ENCODE assay signal across 8 mouse cellular contexts in genomic region chr10:60077736-60078560, GRCm38 (mm10). TPM values are rescaled to one million over a fixed set of nuclear protein-coding genes. Genes with fewer than 3 reads are reported as not detected.
DNase-seq lines count a peak whose midpoint lies in the region; ATAC-seq and TF ChIP-seq lines count a peak whose summit lies in the region.
"Had no signal": no experiment of that assay in that cellular context is flagged by ENCODE, and none has a peak within 500 bp of the region (broad histone marks: within the 10 kb centered on the region; RNA-seq: fewer than 3 reads in every experiment).

No protein-coding gene starts in this region.

- no peaks in the 10 kb centered on the region for H3K27me3 ChIP-seq in intestine, embryonic 15.5 days (replicated peaks)
- no peaks in the 10 kb centered on the region for H3K27me3 ChIP-seq in intestine, embryonic 16.5 days (replicated peaks; ENCODE audit: control insufficient read depth, insufficient read depth, low read length)
- no peaks in the 10 kb centered on the region for H3K27me3 ChIP-seq in spleen, adult 2 months (ENCODE audit: control insufficient read depth, insufficient read depth, low read length)
- no peaks in the 10 kb centered on the region for H3K27me3 ChIP-seq in hindbrain, embryonic 15.5 days
- no peaks in the 10 kb centered on the region for H3K27me3 ChIP-seq in forebrain, embryonic 16.5 days (replicated peaks; ENCODE audit: control insufficient read depth, insufficient read depth, low read length)

- H3K9me3 ChIP-seq in intestine, embryonic 15.5 days = no peaks in the 10 kb centered on the region
- no peaks in the 10 kb centered on the region for H3K9me3 ChIP-seq in intestine, embryonic 16.5 days (ENCODE audit: control insufficient read depth, low read length)
- no peaks in the 10 kb centered on the region for H3K9me3 ChIP-seq in hindbrain, embryonic 15.5 days
- no peaks in the 10 kb centered on the region for H3K9me3 ChIP-seq in forebrain, embryonic 16.5 days (ENCODE audit: control insufficient read depth, low read length)

- no peak overlapping the region for H3K9ac ChIP-seq in intestine, embryonic 15.5 days
- H3K9ac ChIP-seq in intestine, embryonic 16.5 days (ENCODE audit: low read depth, low read length) = no peak overlapping the region
- H3K9ac ChIP-seq in hindbrain, embryonic 15.5 days = no peak overlapping the region
- no peak overlapping the region for H3K9ac ChIP-seq in forebrain, embryonic 16.5 days (replicated peaks; ENCODE audit: low read depth, low read length)

- 0 out of 2 replicates have a peak overlapping the region, but pooled peaks have one; percentile 1 for H3K4me2 ChIP-seq in intestine, embryonic 15.5 days (replicated peaks)
- no peak overlapping the region for H3K4me2 ChIP-seq in intestine, embryonic 16.5 days (ENCODE audit: low read depth, low read length)
- H3K4me2 ChIP-seq in hindbrain, embryonic 15.5 days = no peak overlapping the region
- no peak overlapping the region for H3K4me2 ChIP-seq in forebrain, embryonic 16.5 days (ENCODE audit: low read length)

- no peaks in the 10 kb centered on the region for H3K36me3 ChIP-seq in intestine, embryonic 15.5 days
- no peaks in the 10 kb centered on the region for H3K36me3 ChIP-seq in intestine, embryonic 16.5 days (ENCODE audit: control insufficient read depth, insufficient read depth, low read length)
- no peaks in the 10 kb centered on the region for H3K36me3 ChIP-seq in spleen, adult 2 months (ENCODE audit: control insufficient read depth, insufficient read depth, low read length)
- no peaks in the 10 kb centered on the region for H3K36me3 ChIP-seq in hindbrain, embryonic 15.5 days
- H3K36me3 ChIP-seq in forebrain, embryonic 16.5 days (ENCODE audit: control insufficient read depth, insufficient read depth) = no peaks in the 10 kb centered on the region

- WGBS in intestine, embryonic 15.5 days = 46% methylated on average over 18 of the region's 18 CpGs
- WGBS in intestine, embryonic 16.5 days = 50% methylated on average over 18 of the region's 18 CpGs
- WGBS in spleen, adult 2 months = 69% methylated on average over 18 of the region's 18 CpGs
- WGBS in hindbrain, embryonic 15.5 days = 67% methylated on average over 18 of the region's 18 CpGs
- 76% methylated on average over 18 of the region's 18 CpGs for WGBS in forebrain, embryonic 16.5 days

- no peak for DNase-seq in spleen, adult 2 months (ENCODE audit: low read depth in 1 of 2, low spot score in 2 of 2)
- DNase-seq in spleen, postnatal 14 days (ENCODE audit: low spot score in 2 of 2) = no peak
- DNase-seq: kidney, adult 8-10 months had no signal

- H3K27ac ChIP-seq in intestine, embryonic 15.5 days = no peak overlapping the region
- no peak overlapping the region for H3K27ac ChIP-seq in intestine, embryonic 16.5 days (ENCODE audit: low read length)
- peak overlapping the region; percentile 11; the same call in 1 of the 2 replicates for H3K27ac ChIP-seq in spleen, adult 2 months (ENCODE audit: insufficient read depth, low read length)
- H3K27ac ChIP-seq in hindbrain, embryonic 15.5 days (replicated peaks) = peak overlapping the region; percentile 53
- H3K27ac ChIP-seq in forebrain, embryonic 16.5 days (ENCODE audit: low read length) = no peak overlapping the region

- no peak for TF ChIP-seq CTCF in spleen, adult 2 months (IDR thresholded peaks at IDR 0.05; ENCODE audit: extremely low read depth, insufficient read depth, insufficient read length, insufficient replicate concordance)

- no peak overlapping the region for H3K4me3 ChIP-seq in intestine, embryonic 15.5 days (replicated peaks)
- no peak overlapping the region for H3K4me3 ChIP-seq in intestine, embryonic 16.5 days (ENCODE audit: low read length)
- no peak overlapping the region for H3K4me3 ChIP-seq in spleen, adult 2 months (ENCODE audit: extremely low read depth, insufficient read depth, insufficient read length)
- H3K4me3 ChIP-seq in hindbrain, embryonic 15.5 days = no peak overlapping the region
- H3K4me3 ChIP-seq in forebrain, embryonic 16.5 days (replicated peaks; ENCODE audit: low read length) = no peak overlapping the region

- no peak for TF ChIP-seq POLR2A in spleen, adult 2 months (IDR thresholded peaks at IDR 0.05; ENCODE audit: low read depth, low read length)

- H3K4me1 ChIP-seq in intestine, embryonic 15.5 days (replicated peaks) = peaks cover 29% of the 10 kb centered on the region
- H3K4me1 ChIP-seq in intestine, embryonic 16.5 days (ENCODE audit: control insufficient read depth, insufficient read depth, low read length) = peaks cover 25% of the 10 kb centered on the region
- H3K4me1 ChIP-seq in spleen, adult 2 months (ENCODE audit: control insufficient read depth, insufficient read depth, insufficient read length) = peaks cover 22% of the 10 kb centered on the region; the same call in 1 of the 2 replicates
- peaks cover 36% of the 10 kb centered on the region for H3K4me1 ChIP-seq in hindbrain, embryonic 15.5 days (replicated peaks)
- H3K4me1 ChIP-seq in forebrain, embryonic 16.5 days (replicated peaks; ENCODE audit: control insufficient read depth, insufficient read depth, low read length) = peaks cover 20% of the 10 kb centered on the region

- ATAC-seq in intestine, embryonic 15.5 days = no peak
- no peak for ATAC-seq in intestine, embryonic 16.5 days
- no peak for ATAC-seq in hindbrain, embryonic 15.5 days (ENCODE audit: low FRiP score, low read depth)
- ATAC-seq in cerebellum, adult (ENCODE audit: insufficient number of reproducible peaks, low FRiP score, low TSS enrichment) = no peak
- no peak; the same call in 1 of the 2 replicates for ATAC-seq in forebrain, embryonic 16.5 days

RNA-seq across cellular contexts. Expression of gene Spock2, which starts 28.1 kb away (rescaled TPM):
- polyA plus RNA-seq in intestine, embryonic 15.5 days (2015; fragmentation: Nextera tagmentation; extraction: Ambion mirVana) = 3.7 and 4.2 TPM in 2 replicates
- polyA plus RNA-seq in intestine, embryonic 16.5 days (2015; fragmentation: Nextera tagmentation; extraction: Ambion mirVana) = 3.4 and 3.6 TPM in 2 replicates
- 2.4 and 2.7 TPM in 2 replicates for polyA plus RNA-seq in spleen, adult 2 months (2012; rRNA removed)
- 106 and 113 TPM in 2 replicates for polyA plus RNA-seq in hindbrain, embryonic 15.5 days (2015; fragmentation: Nextera tagmentation; extraction: Ambion mirVana)
- 52.6 and 68.6 TPM in 2 replicates for polyA plus RNA-seq in forebrain, embryonic 16.5 days (2015; fragmentation: Nextera tagmentation; extraction: Ambion mirVana)

Comparison
In these comparisons a context has a peak if more than half of its experiments do, and no peak if none do; other contexts are left out.
1. H3K27ac ChIP-seq: peak in spleen, adult 2 months (single experiment) and hindbrain, embryonic 15.5 days (single experiment); none in intestine, embryonic 15.5 days (single experiment), intestine, embryonic 16.5 days (single experiment) and forebrain, embryonic 16.5 days (single experiment).
2. RNA of gene Spock2, which starts 28.1 kb away (polyA plus RNA-seq): 106 to 113 TPM in hindbrain, embryonic 15.5 days and 52.6 to 68.6 TPM in forebrain, embryonic 16.5 days; 3.7 to 4.2 TPM in intestine, embryonic 15.5 days, 3.4 to 3.6 TPM in intestine, embryonic 16.5 days and 2.4 to 2.7 TPM in spleen, adult 2 months; every median in the first group is over 10 times any median in the second.